ENCODE assay signal across 9 mouse cellular contexts in the genomic region with DNA sequence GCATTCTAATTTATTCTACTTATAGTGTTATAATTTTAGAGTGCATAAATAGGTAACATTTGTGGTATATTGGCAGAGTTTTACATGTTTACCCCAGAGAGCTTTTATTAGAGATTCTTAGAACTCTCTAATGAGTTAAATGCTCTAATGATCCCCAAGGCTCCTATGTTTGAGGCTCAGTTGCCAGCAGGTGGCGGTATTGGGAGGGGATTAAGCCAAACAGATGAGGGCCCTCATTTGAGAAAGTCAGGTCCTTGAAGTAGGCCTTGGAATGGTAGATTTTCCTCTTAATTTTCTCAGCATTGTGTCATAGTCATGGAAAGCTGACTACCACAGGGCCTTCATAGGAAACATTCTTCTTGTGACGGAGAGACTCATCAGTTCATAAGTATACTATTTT.
DNase-seq lines count a peak whose midpoint lies in the region; ATAC-seq and TF ChIP-seq lines count a peak whose summit lies in the region.
"Had no signal": no experiment of that assay in that cellular context is flagged by ENCODE, and none has a peak within 500 bp of the region (broad histone marks: within the 10 kb centered on the region; RNA-seq: fewer than 3 reads in every experiment).

No protein-coding gene starts in this region.

- no peaks in the 10 kb centered on the region for H3K27me3 ChIP-seq in embryonic facial prominence, embryonic 11.5 days (ENCODE audit: control insufficient read depth, insufficient read depth, low read length)
- H3K27me3 ChIP-seq: megakaryocyte, embryonic 14.5 days had no signal

- TF ChIP-seq POLR2A in lung, adult 2 months (IDR thresholded peaks at IDR 0.05; ENCODE audit: borderline replicate concordance, extremely low read depth, low read depth, low read length), result no peak

- peak; percentile 13 for DNase-seq in ovary, postnatal 36 days (ENCODE audit: low spot score)
- DNase-seq in ovary, postnatal 10 days (ENCODE audit: low spot score), result no peak
- DNase-seq in adrenal gland, postnatal 25 days, result peak; percentile 66
- DNase-seq in embryonic facial prominence, embryonic 11.5 days (ENCODE audit: low spot score), result peak; percentile 61
- peak; percentile 36 to 84 for DNase-seq in kidney, postnatal 36 days
- DNase-seq in lung, adult 2 months, result peak; percentile 32
- no peak for DNase-seq in spleen, adult 12 weeks (ENCODE audit: low spot score)

- no peak overlapping the region for H3K9ac ChIP-seq in embryonic facial prominence, embryonic 11.5 days (replicated peaks; ENCODE audit: low read length)

- H3K9me3 ChIP-seq in embryonic facial prominence, embryonic 11.5 days (replicated peaks; ENCODE audit: control insufficient read depth, low read length), result no peaks in the 10 kb centered on the region
- H3K9me3 ChIP-seq: megakaryocyte, embryonic 14.5 days had no signal

- no peaks in the 10 kb centered on the region for H3K4me1 ChIP-seq in embryonic facial prominence, embryonic 11.5 days (ENCODE audit: control insufficient read depth, insufficient read depth, low read length)
- H3K4me1 ChIP-seq in lung, adult 2 months (ENCODE audit: control insufficient read depth, insufficient read depth, low read length), result no peaks in the 10 kb centered on the region
- H3K4me1 ChIP-seq: megakaryocyte, embryonic 14.5 days had no signal

- ATAC-seq in embryonic facial prominence, embryonic 11.5 days (replicated peaks; ENCODE audit: insufficient number of reproducible peaks, low FRiP score, low TSS enrichment, low read depth), result no peak
- no peak for ATAC-seq in CD4-positive, CD25-positive, alpha-beta regulatory T cell, adult 4 months

- no peak overlapping the region for H3K4me2 ChIP-seq in embryonic facial prominence, embryonic 11.5 days (ENCODE audit: low read depth, low read length)

- TF ChIP-seq CTCF in lung, adult 2 months (IDR thresholded peaks at IDR 0.05; ENCODE audit: insufficient read depth, low read length), result peak; percentile 41

- H3K4me3 ChIP-seq in embryonic facial prominence, embryonic 11.5 days (ENCODE audit: low read depth, low read length), result no peak overlapping the region
- no peak overlapping the region for H3K4me3 ChIP-seq in lung, adult 2 months (replicated peaks; ENCODE audit: extremely low read depth, low read depth, low read length)
- H3K4me3 ChIP-seq: megakaryocyte, embryonic 14.5 days had no signal

- WGBS in embryonic facial prominence, embryonic 11.5 days, result 35% methylated on average over 2 of the region's 2 CpGs
- 28% methylated on average over 2 of the region's 2 CpGs for WGBS in lung, adult 2 months

- H3K36me3 ChIP-seq in embryonic facial prominence, embryonic 11.5 days (replicated peaks; ENCODE audit: control insufficient read depth, insufficient read depth, low read depth, low read length), result no peaks in the 10 kb centered on the region

- H3K27ac ChIP-seq in embryonic facial prominence, embryonic 11.5 days (replicated peaks; ENCODE audit: low read depth, low read length), result no peak overlapping the region

Comparison
In these comparisons a context has a peak if more than half of its experiments do, and no peak if none do; other contexts are left out.
1. DNase-seq: peak in ovary, postnatal 36 days (single experiment), adrenal gland, postnatal 25 days (single experiment), embryonic facial prominence, embryonic 11.5 days (single experiment), kidney, postnatal 36 days (2 of 2) and lung, adult 2 months (single experiment); none in ovary, postnatal 10 days (single experiment) and spleen, adult 12 weeks (single experiment).